Mouse (Mus musculus): ENCODE data around the gene Smc5.

Gene Smc5

DNA sequence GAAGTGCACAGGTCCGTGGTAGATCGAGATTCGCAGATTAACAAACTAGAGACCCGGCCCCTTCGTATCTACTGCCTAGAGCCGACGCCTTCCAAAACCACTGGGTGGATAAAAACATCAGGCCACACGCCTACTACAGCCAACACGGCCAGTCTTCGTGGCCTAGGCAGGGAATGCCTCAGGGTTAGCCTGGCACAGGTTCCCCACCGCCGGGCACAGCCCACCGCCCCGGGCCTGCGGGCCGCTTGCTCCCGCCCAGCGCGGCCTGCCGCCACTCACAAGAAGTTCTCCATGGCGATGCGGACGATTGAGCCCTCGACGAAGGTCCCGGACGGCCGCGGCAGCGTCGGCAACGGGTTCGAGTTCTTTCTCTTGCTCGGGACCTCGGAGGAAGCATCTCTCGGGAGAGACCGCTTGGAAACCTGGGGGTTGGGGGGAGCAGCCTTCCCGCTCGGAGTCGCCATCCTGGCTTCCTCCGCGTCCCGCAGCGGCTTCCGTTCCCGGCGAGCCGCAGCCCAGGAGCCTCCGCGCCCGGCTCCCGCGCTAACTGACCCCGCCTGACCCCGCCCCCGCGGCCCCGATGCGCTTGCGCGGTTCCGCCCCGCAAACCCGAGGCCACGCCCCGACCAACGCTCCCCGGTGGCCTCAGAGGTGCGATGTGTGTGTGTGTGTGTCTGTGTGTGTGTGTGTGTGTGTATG, at the start of gene Smc5:
Gene Smc5 (minus strand): TSS at position 543 of the 699 bp plus-strand sequence.
- DNase-seq (ENCODE audit: low read depth) = peak; percentile 44

DNA sequence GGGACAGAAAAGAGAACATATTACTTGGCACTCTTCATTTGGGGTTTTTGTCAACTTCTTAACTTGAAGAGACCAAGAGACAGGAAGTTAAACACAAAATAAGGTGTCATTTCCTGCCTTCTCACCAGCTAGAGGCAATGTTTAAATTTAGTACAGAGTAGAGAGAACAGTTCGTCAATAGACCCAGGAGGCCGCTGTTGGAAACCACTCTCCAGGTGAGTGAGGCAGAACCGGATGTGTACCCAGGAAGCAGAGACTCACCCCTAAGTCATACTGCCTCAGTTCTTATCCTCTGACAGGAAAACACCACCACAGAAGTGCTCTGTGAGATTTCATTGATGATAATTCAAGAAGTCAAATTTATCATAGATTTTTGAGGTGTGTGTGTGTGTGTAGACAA, 49.4 kb upstream of the Smc5 start:
- no peak for DNase-seq (ENCODE audit: low read depth)

DNA sequence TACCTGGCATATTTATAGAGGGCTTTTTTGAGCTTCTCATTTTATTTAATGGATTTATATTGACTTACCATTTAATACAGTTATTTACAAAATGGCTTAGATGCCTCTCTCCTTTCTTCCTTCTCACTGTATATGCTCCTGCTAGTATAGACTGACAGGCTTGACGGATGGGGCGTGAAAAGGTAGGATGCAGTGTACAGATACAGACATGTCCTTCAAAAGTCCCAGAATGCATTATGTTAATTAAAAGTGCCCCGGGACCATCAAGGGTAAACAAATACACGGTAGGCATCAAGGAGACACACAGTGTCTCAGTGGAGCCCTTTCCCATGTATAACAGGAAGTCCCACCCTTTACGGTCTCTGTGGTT, 44.3 kb upstream of the Smc5 start:
- no peak for DNase-seq (ENCODE audit: low read depth)

DNA sequence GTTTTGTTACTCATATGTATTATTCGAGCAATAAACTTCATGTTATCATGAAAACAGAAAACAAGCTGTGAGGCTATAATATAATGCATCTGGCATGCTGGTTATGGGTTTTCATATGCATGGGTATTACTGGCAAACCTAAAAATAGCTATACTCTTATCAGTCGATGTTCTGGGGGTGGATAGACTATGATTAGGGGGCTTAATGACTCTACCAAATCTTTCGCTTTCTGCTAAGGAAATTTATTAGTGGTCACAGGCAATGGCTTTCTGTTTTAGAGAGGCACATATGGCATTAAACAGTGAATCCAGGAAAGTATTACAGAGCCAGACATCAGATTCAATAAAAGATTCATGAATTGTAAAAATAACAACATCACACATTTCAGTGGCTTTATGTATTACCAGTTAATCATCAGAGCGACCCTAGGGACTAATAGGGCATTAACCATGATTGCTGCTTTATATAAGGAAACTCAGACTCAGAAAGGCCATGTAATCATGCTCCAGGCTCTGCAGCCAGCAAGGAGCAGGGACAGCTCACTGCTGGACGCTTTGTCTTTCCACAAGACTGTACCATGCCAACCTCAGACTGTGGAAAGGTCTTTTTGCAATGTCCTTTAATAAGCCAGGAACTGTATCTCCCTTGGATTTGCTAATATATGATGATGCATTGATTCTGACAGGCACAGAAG, 43.7 kb upstream of the Smc5 start:
- no peak for DNase-seq (ENCODE audit: low read depth)

DNA sequence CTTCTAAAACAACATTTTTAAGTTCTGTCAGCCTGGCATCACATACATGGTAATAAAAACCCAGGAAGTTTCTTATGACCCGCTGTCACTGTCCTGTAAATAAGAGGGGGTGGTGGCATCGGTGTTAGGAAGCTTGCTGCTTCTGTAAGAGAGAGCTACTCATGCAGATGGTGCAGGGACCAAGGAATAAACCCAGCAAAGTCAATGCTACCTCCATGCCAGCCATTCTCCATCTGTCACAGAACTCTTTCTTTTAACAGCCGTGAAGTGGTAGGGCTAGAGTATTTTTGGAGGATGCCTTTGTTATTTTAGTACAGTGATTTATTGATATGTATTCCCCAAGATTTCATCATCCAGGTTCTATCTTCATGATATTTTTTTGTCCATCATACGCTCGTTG, 43.2 kb upstream of the Smc5 start:
- no peak for DNase-seq (ENCODE audit: low read depth)

DNA sequence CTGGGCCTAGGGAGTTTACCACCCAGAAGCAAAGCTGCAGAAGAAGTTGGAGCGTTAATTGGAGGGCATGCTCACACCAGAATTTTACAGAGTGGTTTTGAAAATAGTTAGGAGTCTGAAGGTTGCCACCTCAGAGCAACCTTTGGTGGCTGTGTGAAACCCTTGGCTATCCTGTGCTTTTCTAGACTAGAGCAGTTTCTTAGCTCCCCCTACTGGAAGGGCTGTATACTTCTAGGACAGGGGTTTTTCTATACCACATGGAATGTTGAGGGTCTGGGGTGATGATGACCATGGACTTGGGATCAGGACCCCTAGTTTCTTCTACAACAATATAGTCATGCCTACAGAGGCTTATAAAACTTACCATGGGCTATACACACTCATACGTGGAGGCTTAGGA, 36.3 kb upstream of the Smc5 start:
- DNase-seq (ENCODE audit: low read depth) = no peak

DNA sequence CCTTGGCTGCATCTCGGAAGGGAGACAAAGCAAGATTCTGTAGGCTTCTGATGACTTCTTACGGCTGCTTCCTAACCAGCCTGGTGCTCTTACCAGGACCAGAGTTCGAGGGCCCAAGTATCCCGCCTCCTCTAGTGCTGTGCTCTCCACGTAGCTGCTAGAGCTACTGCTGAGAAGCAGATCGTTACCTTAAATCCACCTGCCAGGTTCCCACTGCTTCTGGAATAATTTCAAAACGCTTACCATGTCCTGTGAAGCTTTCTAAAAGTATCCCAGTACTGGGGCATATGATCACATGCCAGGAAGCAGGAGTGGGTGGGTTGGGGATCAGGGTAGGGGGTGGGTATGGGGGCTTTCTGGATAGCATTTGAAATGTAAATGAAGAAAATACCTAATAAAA, 33.0 kb upstream of the Smc5 start:
- DNase-seq (ENCODE audit: low read depth) = no peak

DNA sequence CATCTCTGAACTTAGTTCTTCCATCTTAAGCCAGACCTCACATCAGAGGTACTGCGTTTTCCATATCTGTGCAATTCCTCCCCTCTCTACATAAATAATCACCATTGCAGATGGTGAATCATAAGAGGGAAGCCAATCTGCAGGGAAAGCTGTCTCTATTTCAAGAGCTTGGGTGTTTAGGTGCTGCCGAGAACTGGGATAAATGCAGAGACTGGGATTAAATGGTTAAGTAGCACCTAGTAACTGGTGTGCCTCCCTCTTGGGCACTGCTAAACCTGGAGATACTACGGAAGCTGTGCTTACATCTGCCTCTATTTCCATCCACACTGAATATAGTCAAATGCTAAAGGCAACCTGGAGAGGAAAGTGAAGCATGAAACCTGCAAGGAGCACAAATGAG, 26.3 kb upstream of the Smc5 start:
- DNase-seq (ENCODE audit: low read depth) = no peak

DNA sequence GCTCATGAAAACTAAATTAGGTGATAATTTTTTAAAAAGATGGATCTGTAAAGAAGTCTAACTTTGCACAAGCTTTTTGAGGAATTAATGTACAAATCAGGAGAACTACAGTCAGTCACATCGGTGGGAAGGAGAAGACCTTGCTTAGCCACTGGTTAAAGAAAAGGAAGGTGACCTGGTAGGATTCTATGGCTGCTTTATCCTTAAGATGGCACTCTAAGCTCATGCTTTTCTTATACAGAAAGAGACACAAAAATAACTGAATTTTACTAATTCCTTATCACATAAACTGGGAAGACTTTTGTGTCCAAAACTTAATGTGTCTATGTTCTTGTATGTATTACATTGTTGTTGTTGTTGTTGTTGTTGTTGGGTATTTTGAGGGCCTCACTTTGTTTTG, 25.2 kb upstream of the Smc5 start:
- DNase-seq (ENCODE audit: low read depth) = no peak

DNA sequence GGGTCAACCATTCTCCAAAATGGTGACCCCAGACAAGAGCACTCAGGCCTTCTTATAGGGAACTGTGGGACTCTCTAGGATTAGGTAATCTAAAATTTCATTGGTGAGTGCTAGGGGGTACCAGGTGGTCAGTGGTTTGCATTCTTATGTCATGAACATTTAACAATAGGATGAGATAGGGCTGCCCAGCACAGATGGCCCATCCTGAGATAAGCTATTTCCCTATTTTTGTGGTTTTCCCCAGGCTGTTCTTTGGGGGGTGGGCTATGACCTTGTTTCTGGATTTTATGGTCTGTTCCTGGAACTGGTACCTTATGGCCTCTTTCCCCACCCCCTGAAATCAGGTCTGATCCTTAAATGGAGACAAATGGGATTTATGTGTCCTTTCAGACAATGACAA, 23.5 kb upstream of the Smc5 start:
- DNase-seq (ENCODE audit: low read depth) = no peak

DNA sequence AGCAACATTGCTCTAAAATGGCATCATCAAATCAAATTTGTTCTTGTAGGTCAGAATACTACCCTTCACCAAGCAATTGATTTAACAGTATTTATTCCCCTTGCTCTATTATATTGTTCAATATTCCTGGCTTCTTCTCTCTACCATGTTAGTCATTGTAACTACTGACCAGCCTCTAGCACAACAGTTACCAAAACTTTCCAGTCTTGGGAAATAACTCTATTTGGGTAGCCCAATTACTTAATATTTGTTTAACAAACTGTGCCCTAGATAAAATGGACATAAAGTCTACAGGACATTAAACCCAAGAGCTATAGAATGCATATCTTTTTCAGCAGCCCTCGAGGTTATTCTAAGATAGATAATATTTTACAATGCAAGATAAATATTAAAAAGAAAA, 15.6 kb upstream of the Smc5 start:
- no peak for DNase-seq (ENCODE audit: low read depth)

DNA sequence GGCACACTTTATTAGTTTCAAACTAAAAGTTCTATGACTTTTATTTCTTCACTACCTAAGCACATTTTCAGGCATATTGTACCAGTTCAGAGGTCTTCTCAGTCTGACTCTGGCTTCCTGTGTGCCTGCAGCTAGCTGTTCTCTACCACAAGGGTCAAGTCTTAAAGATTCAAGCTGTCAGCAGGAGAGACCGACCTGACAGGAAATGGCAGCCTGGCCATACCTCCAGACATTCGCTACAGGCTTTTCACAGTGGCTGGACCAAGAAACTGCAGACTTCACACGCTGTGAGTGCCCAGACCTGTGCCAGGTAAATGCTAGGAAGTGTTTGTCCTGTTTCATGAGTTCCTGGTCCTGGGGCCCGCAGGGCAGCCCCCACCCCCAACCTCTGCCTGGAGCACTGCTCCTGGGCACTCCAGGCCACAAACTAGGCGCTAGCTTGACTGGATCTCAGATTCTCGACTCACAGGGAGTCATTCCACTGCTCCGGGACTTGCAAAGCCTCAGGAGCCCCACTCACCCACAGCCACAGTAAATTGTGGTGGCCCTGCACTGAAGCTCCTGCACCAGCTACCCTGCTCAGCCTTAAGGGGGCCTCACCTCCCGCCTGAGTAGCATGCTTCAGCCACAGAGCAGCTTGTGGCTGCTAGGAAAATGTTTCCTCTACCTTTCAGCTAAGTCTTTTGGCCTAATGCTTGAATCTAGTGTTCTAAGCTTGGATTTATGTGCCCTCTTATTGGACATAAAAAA, 8.4 kb upstream of the Smc5 start:
- no peak for DNase-seq (ENCODE audit: low read depth)

DNA sequence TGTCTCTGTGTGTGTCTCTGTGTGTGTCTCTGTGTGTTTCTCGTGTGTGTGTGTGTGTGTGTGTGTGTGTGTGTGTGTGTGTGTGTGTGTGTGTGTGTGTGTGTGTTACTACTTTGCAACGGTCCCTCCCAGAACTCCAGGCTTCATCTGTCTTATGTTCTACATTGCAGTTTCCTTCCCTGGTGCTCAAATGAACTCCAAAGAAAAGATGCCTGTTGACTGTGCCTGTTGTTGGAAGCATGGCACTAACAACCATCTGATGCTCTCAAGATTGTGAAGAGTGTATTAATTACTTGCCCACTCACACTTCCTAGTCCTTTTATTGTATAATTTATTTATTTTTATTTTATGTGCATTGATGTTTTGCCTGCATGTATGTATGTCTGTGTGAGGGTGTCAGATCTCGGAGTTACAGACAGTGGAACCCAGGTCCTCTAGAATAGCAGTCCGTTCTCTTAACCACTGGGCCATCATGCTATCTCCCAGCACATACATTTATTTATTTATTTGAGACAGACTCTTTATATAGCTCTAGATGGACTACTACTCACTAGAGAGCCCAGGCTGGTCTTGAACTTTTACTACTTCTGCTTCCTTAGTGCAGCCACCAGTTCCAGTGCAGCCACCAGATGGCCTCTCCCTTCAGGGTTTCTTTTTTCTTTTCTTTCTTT, 492 bp upstream of the Smc5 start:
- no peak for DNase-seq (ENCODE audit: low read depth)

DNA sequence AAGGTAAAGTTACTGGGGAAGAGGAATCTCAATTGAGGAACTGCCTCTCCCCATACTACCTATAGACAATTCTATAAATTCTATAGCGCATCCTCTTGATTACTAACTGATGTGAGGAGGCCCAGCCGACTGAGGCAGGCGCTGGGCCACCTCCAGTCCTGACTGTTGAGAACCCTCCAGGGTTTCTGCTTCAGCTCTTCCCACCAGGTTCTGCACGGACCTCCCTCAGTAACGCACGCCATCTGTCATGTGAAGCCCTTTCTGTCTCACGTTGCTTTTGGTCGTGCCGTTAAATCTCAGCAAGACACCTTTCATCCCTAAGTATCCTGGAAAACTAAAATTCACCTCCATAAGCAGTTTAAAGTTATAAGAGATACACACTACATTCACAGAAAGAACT, 16.9 kb downstream of the Smc5 start:
- DNase-seq (ENCODE audit: low read depth) = no peak

DNA sequence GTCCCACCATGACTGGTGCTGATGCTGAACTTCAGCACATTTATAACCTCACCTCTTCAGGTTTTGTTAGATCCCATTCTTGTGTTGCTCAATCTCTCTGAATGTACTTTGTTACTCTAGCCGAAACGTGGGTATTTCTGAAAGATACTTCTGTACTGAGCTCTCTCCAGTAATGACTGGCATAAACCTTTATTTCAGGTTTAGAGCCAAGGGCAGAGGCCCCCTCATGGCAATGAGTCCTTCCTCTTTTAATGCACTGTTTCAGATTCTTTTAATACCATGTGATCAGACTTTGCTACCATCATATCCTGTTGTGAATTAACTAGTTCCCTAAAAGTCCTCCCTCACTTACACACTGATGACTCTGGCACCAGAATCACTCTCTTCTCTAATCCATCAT, 27.2 kb downstream of the Smc5 start:
- DNase-seq (ENCODE audit: low read depth) = no peak

DNA sequence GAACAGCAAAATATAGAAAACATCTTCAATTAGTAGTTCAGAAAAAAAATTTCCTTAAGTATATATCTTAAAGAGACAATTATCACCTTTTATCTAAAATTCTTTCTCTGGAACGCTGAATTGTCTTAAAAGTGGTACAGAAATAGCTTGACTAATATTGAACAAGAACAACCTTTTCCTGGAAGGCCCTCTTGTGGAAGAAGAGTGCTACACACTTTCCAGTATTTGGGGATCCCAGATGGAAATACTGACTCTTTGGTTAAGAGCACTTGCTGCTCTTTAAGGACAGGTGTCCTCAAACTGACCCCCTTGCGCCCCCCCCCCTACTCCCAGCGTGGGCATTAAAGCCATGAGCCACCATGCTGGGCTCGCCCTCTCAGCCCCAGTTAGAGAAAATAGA, 48.6 kb downstream of the Smc5 start:
- peak; percentile 46 for DNase-seq (ENCODE audit: low read depth)

DNA sequence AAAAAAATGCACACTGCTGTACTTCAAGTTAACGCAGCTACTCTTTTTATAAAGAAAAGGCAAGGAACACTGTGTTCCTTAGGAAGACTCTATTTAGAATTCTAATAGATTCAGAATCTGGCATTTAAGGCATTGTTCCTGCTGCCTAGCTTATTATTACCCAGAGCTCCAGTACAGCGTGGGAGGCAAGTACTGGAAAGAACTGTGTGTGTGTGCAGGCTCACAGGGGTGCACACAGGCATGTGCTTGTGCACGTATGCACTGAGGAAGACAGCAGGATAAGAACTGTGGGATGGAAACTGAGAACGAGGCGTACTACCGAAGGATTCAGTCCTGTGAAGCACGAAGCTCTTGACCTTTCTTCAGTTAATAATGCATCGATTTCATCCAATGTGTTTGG, 59.4 kb downstream of the Smc5 start:
- no peak for DNase-seq (ENCODE audit: low read depth)

DNA sequence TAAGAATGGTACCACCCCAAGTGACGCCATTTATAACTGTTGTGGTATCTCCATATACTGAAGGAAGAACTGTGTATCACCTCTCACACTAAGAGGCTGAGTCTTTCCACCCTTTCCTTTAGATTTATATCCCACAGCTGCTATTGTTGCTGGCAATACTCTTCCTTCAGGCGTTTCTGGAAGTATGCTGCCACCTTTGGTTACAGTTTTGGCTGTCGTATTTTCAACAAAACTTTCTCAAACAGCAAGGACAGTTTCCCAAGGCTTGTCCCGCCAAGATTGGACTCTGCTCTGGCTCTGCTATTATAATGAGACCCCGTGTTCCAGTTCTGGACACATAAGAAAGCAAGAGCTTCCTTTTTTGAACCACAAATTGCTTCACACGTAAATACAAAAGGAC, 62.4 kb downstream of the Smc5 start:
- DNase-seq (ENCODE audit: low read depth) = no peak

DNA sequence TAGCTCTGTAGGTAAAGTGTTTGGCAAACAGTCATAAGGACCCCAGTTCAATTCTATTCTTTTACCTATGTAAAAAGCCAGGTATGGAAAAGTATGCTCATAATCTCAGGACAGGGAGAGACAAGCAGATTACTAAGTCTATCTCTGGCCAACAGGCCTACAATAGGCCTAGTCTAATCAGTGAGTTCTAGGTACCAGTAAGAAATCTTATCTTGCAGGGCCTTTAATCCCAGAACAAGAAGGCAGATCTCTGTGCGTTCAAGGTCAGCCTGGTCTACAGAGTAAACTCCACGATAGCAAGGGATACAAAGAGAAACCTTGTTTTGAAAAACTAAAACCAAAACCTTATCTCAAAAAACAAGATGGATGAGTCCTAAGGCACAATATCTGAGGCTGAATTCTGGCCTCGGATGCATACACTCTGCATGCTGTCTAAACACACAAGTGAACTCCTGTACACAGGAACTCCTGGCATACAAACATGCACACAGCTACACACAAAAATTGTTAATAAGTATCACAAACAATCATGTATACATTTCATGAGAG, 70.1 kb downstream of the Smc5 start:
- DNase-seq (ENCODE audit: low read depth) = no peak

DNA sequence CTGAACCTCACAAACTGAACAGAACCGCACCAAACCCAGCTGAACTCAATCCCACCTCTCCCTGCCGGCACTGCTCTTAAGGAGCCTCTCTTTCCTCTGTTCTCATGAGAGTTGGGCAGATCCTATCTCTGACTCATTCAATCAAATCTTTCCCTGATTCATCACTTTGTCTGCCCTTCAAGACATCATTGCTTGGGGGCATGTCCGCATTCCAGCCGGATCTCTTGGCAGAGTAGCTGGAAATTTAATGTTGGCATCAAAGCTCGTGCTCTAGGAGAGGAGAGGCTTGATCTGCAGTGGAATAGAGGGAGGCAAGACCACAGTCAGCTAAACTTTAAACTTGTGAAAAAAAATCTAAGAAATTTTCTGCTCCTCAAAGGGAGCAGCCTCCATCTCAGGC, 71.6 kb downstream of the Smc5 start:
- no peak for DNase-seq (ENCODE audit: low read depth)

DNA sequence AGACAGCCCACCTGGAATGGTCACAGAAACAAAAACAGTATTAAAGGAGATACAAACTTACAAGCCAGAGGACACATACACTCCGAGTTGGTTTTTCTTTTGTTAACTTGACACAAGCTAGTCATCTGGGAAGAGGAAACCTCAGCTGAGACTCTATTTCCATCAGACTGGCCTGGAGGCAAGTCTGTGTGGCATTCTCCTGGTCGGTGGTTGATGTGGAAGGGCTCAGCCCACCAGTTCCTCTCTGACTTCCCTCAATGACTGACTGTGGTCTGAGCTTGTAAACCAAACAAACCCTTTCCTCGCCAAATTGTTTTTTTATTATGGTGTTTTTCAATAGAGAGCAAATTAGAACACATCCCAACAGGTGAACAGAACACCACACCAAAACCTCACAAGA, 80.6 kb downstream of the Smc5 start:
- DNase-seq (ENCODE audit: low read depth) = no peak

DNA sequence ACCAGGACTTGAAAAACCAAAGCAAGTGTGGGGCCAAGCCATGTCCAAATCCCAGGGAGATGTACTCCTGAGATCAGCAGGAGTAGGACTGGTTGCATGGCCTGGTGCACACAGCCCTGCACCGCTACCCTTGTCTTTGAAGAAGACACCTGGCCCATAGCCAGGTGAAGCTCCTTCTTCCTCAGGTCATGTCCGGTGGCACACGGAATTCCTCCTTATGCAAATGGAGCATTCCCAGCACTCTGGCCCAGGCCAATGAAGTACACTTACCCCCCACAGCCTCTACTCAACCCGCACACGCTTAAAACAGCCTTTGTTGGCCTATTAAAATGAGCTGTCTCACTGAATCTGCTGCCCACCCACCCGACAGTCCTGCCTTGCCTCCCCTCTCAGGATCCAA, 82.2 kb downstream of the Smc5 start:
- DNase-seq (ENCODE audit: low read depth) = no peak

DNA sequence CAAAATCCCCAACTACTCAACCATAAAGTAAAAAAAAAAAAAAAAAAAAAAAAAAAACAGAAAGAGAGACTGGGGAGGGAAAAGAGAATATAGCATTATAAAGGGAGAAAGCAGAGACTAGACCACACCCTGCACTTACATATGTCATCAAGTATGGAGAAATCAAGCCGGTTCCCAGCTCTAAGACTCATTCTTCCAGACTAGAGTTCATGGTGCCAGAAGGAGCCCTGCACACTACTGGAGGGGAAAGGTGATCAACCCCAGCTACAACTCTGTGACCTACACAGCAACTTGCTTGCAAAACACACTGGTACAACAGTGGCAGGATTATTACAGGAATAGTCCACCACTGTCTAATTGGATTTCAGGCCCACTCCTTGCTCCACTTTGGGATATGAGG, 84.0 kb downstream of the Smc5 start:
- no peak for DNase-seq (ENCODE audit: low read depth)
